Mouse (Mus musculus): Measurements from ENCODE around the gene Grip2.

Grip2 gene

GRCm38 (mm10) chr6:91808022-91808421 lies 19.0 kb downstream of the Grip2 start:
- H3K27me3 ChIP-seq (ENCODE audit: insufficient read depth, low read length), result peaks cover 75% of the 10 kb centered on the region
- peak overlapping the region; percentile 71 for H3K4me3 ChIP-seq (replicated peaks; ENCODE audit: low read length)
- H3K36me3 ChIP-seq (ENCODE audit: insufficient read depth, low read length), result no peaks in the 10 kb centered on the region
- TF ChIP-seq CTCF (conservative IDR thresholded peaks at IDR 0.05; ENCODE audit: low read length) (no peak), POU5F1 (IDR thresholded peaks at IDR 0.05; ENCODE audit: borderline replicate concordance, low read length) (no peak), NANOG (IDR thresholded peaks at IDR 0.05; ENCODE audit: borderline replicate concordance, low read length) (no peak)
- peaks cover 35% of the 10 kb centered on the region for H3K4me1 ChIP-seq (replicated peaks; ENCODE audit: low read depth, low read length)
- H3K9me3 ChIP-seq (ENCODE audit: low read length), result no peaks in the 10 kb centered on the region

- Histone ChIP-seq H3K4me1 (replicated peaks; ENCODE audit: low read depth, low read length) (peaks cover 35% of the 10 kb centered on the region), H3K36me3 (ENCODE audit: insufficient read depth, low read length) (no peaks in the 10 kb centered on the region), H3K9me3 (ENCODE audit: low read length) (no peaks in the 10 kb centered on the region), H3K4me3 (replicated peaks; ENCODE audit: low read length) (peak overlapping the region; percentile 71), H3K27me3 (ENCODE audit: insufficient read depth, low read length) (peaks cover 82% of the 10 kb centered on the region)
- TF ChIP-seq CTCF (conservative IDR thresholded peaks at IDR 0.05; ENCODE audit: low read length), result no peak
- no peak for TF ChIP-seq NANOG (IDR thresholded peaks at IDR 0.05; ENCODE audit: borderline replicate concordance, low read length)
- TF ChIP-seq POU5F1 (IDR thresholded peaks at IDR 0.05; ENCODE audit: borderline replicate concordance, low read length), result no peak
These were observed 19.9 kb downstream of the Grip2 start for GRCm38 (mm10) chr6:91807169-91807568.

GRCm38 (mm10) chr6:91804177-91804576 lies 22.9 kb downstream of the Grip2 start:
- no peaks in the 10 kb centered on the region for H3K9me3 ChIP-seq (ENCODE audit: low read length)
- TF ChIP-seq NANOG (IDR thresholded peaks at IDR 0.05; ENCODE audit: borderline replicate concordance, low read length) (no peak), CTCF (conservative IDR thresholded peaks at IDR 0.05; ENCODE audit: low read length) (no peak)
- H3K4me1 ChIP-seq (replicated peaks; ENCODE audit: low read depth, low read length), result peaks cover 44% of the 10 kb centered on the region
- no peaks in the 10 kb centered on the region for H3K36me3 ChIP-seq (ENCODE audit: insufficient read depth, low read length)
- H3K4me3 ChIP-seq (replicated peaks; ENCODE audit: low read length), result no peak overlapping the region
- H3K27me3 ChIP-seq (ENCODE audit: insufficient read depth, low read length), result peaks cover 64% of the 10 kb centered on the region

GRCm38 (mm10) chr6:91798496-91798895 lies 28.6 kb downstream of the Grip2 start:
- TF ChIP-seq CTCF (conservative IDR thresholded peaks at IDR 0.05; ENCODE audit: low read length), result no peak
- no peak for TF ChIP-seq NANOG (IDR thresholded peaks at IDR 0.05; ENCODE audit: borderline replicate concordance, low read length)
- no peak for TF ChIP-seq POU5F1 (IDR thresholded peaks at IDR 0.05; ENCODE audit: borderline replicate concordance, low read length)
- Histone ChIP-seq H3K36me3 (ENCODE audit: insufficient read depth, low read length) (no peaks in the 10 kb centered on the region), H3K4me3 (replicated peaks; ENCODE audit: low read length) (peak overlapping the region; percentile 35; the same call in 1 of the 2 replicates), H3K27me3 (ENCODE audit: insufficient read depth, low read length) (peaks cover 17% of the 10 kb centered on the region; the same call in 1 of the 2 replicates), H3K4me1 (replicated peaks; ENCODE audit: low read depth, low read length) (peaks cover 51% of the 10 kb centered on the region), H3K9me3 (ENCODE audit: low read length) (no peaks in the 10 kb centered on the region)

- H3K4me3 ChIP-seq (replicated peaks; ENCODE audit: low read length), result no peak overlapping the region
- H3K9me3 ChIP-seq (ENCODE audit: low read length), result no peaks in the 10 kb centered on the region
- TF ChIP-seq NANOG (IDR thresholded peaks at IDR 0.05; ENCODE audit: borderline replicate concordance, low read length) (no peak), CTCF (conservative IDR thresholded peaks at IDR 0.05; ENCODE audit: low read length) (no peak), POU5F1 (IDR thresholded peaks at IDR 0.05; ENCODE audit: borderline replicate concordance, low read length) (no peak)
- no peaks in the 10 kb centered on the region for H3K36me3 ChIP-seq (ENCODE audit: insufficient read depth, low read length)
- peaks cover 51% of the 10 kb centered on the region for H3K4me1 ChIP-seq (replicated peaks; ENCODE audit: low read depth, low read length)
- H3K27me3 ChIP-seq (ENCODE audit: insufficient read depth, low read length), result peaks cover 10% of the 10 kb centered on the region; the same call in 1 of the 2 replicates
These were observed 30.3 kb downstream of the Grip2 start for GRCm38 (mm10) chr6:91796736-91797135.

- H3K4me1 ChIP-seq (replicated peaks; ENCODE audit: low read depth, low read length), result peaks cover 51% of the 10 kb centered on the region
- H3K4me3 ChIP-seq (replicated peaks; ENCODE audit: low read length), result no peak overlapping the region
- H3K9me3 ChIP-seq (ENCODE audit: low read length), result no peaks in the 10 kb centered on the region
- TF ChIP-seq CTCF (conservative IDR thresholded peaks at IDR 0.05; ENCODE audit: low read length) (no peak), POU5F1 (IDR thresholded peaks at IDR 0.05; ENCODE audit: borderline replicate concordance, low read length) (no peak), NANOG (IDR thresholded peaks at IDR 0.05; ENCODE audit: borderline replicate concordance, low read length) (no peak)
- H3K36me3 ChIP-seq (ENCODE audit: insufficient read depth, low read length), result no peaks in the 10 kb centered on the region
- peaks cover 10% of the 10 kb centered on the region; the same call in 1 of the 2 replicates for H3K27me3 ChIP-seq (ENCODE audit: insufficient read depth, low read length)
These were observed 31.0 kb downstream of the Grip2 start for GRCm38 (mm10) chr6:91796064-91796463.

- peaks cover 10% of the 10 kb centered on the region; the same call in 1 of the 2 replicates for H3K27me3 ChIP-seq (ENCODE audit: insufficient read depth, low read length)
- TF ChIP-seq POU5F1 (IDR thresholded peaks at IDR 0.05; ENCODE audit: borderline replicate concordance, low read length) (no peak), CTCF (conservative IDR thresholded peaks at IDR 0.05; ENCODE audit: low read length) (no peak), NANOG (IDR thresholded peaks at IDR 0.05; ENCODE audit: borderline replicate concordance, low read length) (no peak)
- H3K9me3 ChIP-seq (ENCODE audit: low read length), result no peaks in the 10 kb centered on the region
- no peak overlapping the region for H3K4me3 ChIP-seq (replicated peaks; ENCODE audit: low read length)
- H3K36me3 ChIP-seq (ENCODE audit: insufficient read depth, low read length), result no peaks in the 10 kb centered on the region
- H3K4me1 ChIP-seq (replicated peaks; ENCODE audit: low read depth, low read length), result peaks cover 51% of the 10 kb centered on the region
These were observed 31.4 kb downstream of the Grip2 start for GRCm38 (mm10) chr6:91795640-91796039.

- Histone ChIP-seq H3K36me3 (ENCODE audit: insufficient read depth, low read length) (no peaks in the 10 kb centered on the region), H3K4me3 (replicated peaks; ENCODE audit: low read length) (no peak overlapping the region), H3K9me3 (ENCODE audit: low read length) (no peaks in the 10 kb centered on the region), H3K27me3 (ENCODE audit: insufficient read depth, low read length) (no peaks in the 10 kb centered on the region), H3K4me1 (replicated peaks; ENCODE audit: low read depth, low read length) (no peaks in the 10 kb centered on the region)
- TF ChIP-seq CTCF (conservative IDR thresholded peaks at IDR 0.05; ENCODE audit: low read length), result no peak
- TF ChIP-seq POU5F1 (IDR thresholded peaks at IDR 0.05; ENCODE audit: borderline replicate concordance, low read length), result no peak
- TF ChIP-seq NANOG (IDR thresholded peaks at IDR 0.05; ENCODE audit: borderline replicate concordance, low read length), result no peak
These were observed 38.7 kb downstream of the Grip2 start for GRCm38 (mm10) chr6:91788311-91788798.

GRCm38 (mm10) chr6:91785018-91785417 lies 42.0 kb downstream of the Grip2 start:
- no peak overlapping the region for H3K4me3 ChIP-seq (replicated peaks; ENCODE audit: low read length)
- no peaks in the 10 kb centered on the region for H3K9me3 ChIP-seq (ENCODE audit: low read length)
- TF ChIP-seq POU5F1 (IDR thresholded peaks at IDR 0.05; ENCODE audit: borderline replicate concordance, low read length) (no peak), CTCF (conservative IDR thresholded peaks at IDR 0.05; ENCODE audit: low read length) (no peak), NANOG (IDR thresholded peaks at IDR 0.05; ENCODE audit: borderline replicate concordance, low read length) (no peak)
- peaks cover 8% of the 10 kb centered on the region for H3K4me1 ChIP-seq (replicated peaks; ENCODE audit: low read depth, low read length)
- no peaks in the 10 kb centered on the region for H3K27me3 ChIP-seq (ENCODE audit: insufficient read depth, low read length)
- no peaks in the 10 kb centered on the region for H3K36me3 ChIP-seq (ENCODE audit: insufficient read depth, low read length)

Data from E14TG2a.4 (cell line).